Mouse (Mus musculus) liver, embryonic 14.5 days (tissue): ENCODE measurements around the gene Rdh11.

Source experiments
- CTCF ChIP-seq: IDR thresholded peaks from 2 replicates; pipeline ENCODE4 v1.5.1; 2016; ENCODE audit warnings: antibody characterized with exemption, low read depth, control low read depth
- EP300 ChIP-seq: IDR thresholded peaks from 2 replicates; pipeline ENCODE4 v1.6.1; 2016; ENCODE audit warnings: antibody characterized with exemption, low read depth

DNA sequence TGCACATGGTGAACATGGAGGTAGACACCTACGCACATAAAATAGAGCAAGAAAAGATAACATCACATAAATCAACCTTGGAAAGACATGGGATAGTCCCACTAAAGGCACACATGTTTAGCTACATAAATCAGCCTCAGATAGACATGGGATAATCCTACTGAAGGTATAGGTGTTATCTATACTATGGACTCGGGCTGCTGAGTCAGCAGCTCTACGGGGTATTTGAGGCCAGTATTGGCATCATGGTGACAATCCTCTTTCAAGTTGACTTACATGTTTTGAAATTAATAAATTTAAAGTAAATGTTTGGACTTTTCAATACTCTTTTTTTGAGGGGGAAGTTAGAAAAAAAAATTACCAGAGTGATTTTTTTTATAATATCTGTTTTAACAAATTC, 29.2 kb downstream of the Rdh11 start:
- no peak for TF ChIP-seq CTCF
- TF ChIP-seq EP300: no peak
